Mouse (Mus musculus): ENCODE data around the gene Ripor1. TPM values are rescaled to one million over a fixed set of nuclear protein-coding genes. Genes with fewer than 3 reads are reported as not detected.
"Not testable (repeated sequence)": the region's sequence is repeated elsewhere in the genome, so short reads cannot be mapped to it uniquely, and the experiment has no call there.

Gene Ripor1
- total RNA-seq, 2 experiments from 2014 or later: 88.7 to 94.8 TPM

DNA sequence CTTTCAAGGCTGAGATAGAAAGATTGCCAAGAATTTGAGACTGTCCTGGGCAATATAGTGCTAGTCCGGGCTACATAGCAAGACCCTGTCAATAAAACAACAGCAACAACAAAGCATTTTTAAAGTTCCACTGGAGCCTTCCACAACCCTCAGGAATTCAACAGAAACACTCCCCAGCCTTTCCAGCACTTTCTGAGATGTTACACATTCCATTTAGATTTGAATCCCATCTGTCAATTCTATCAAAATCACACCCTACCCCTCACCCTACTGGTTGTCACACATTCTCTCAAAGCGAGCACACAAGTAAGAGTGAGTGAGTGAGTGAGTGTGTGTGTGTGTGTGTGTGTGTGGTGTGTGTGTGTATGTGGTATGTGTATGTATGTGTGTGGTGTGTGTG is 12.6 kb upstream of the Ripor1 start:
- H3K27ac ChIP-seq: no peak overlapping the region
- no peak for TF ChIP-seq CTCF (conservative IDR thresholded peaks at IDR 0.05)
- no peak overlapping the region for H3K4me3 ChIP-seq
- DNase-seq (ENCODE audit: low spot score in 2 of 2): no peak

DNA sequence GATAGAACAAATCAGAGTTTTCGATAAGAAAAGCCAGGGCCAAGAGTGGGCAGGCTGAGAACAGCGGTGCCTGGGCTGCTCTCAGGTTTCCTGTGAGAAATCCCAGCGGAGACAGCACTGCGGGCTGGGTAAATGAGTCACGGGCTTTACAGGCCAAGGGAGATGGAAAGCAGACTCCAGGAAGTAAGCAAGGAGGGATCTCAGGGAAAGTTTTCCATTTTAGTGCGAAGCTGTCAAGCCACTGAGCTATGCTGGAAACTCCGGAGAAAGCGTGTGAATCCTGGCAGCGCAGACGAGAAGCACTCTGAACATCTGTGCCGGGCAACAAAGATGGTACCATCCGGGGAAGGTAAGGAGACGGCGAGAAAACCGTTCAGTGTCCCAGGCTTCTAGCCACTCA is 11.2 kb upstream of the Ripor1 start:
- TF ChIP-seq CTCF (conservative IDR thresholded peaks at IDR 0.05): no peak
- Histone ChIP-seq H3K4me3 (no peak overlapping the region), H3K27ac (no peak overlapping the region)
- no peak for DNase-seq (ENCODE audit: low spot score in 2 of 2)

DNA sequence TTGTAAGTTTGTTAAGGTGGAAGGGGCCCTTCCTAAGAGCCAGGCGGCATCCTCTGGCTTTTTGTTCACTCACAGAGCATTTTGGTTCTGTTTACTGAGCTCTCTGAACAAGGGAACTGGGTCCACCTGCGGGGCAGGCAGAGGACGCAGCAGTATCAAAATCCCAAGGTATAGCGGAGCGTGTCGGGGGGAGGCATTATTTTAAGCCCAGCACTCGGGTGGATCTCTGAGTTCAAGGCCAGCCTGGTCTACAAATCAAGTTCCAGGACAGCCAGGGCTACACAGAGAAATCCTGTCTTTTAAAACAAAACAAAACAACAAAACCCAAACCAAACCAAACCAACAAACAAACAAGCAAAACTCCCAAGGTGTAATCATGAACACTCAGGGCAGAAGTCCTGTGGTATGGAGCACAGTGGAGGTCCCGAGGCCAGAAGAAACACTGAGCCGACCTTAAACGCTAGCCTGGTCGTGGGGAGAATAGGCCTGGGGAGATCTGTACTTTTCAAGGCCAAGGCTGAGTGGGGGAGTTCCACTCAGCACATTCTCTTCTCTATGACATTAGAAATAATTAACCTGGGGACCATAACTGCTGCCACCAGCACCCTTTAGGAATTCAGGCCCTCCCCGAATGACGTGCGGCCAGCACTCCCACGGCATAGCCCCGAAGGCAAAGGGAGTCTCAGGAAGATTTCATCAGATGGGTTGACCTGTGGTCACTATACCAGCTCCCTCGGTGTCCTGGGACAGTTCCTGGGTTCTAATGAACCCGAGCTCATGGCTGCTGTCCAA is 10.4 kb upstream of the Ripor1 start:
- Histone ChIP-seq H3K27ac (no peak overlapping the region), H3K4me3 (no peak overlapping the region)
- TF ChIP-seq CTCF (conservative IDR thresholded peaks at IDR 0.05): no peak
- DNase-seq (ENCODE audit: low spot score in 2 of 2): no peak

DNA sequence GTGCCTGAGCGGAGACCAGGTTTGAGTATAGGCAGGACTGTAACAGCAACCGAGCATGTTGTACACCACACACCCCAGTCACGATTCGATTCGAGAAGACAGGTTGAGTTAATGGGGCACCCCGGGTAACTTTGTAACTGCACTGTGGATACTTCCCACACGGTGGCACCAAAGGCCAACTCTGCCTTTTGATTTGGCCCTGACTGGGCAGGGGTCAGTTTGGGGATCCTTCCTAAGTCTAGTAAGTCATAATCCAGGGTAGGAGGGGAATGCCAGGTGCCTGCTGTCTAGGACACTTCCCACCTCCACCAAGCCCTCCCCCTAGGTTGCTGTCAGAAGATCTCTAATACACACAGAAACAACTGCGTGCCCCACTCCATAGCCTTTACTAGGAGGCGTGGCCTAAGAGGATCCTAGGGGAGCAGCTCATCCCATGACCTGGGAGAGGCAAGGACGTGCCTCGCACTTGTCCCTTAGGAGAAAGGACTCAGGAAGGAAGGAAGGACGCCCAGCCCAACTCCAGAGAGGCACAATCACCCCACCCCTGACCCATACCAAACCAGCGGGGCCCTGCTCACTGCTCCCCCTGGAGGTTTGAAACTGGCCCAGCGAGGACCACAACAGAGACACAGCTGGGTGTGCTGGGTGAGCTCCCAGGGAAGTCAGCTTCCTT is 8.6 kb upstream of the Ripor1 start:
- peak in 1 of 2 experiments; percentile 52 for DNase-seq (ENCODE audit: low spot score in 2 of 2)
- peak; percentile 76 for TF ChIP-seq CTCF (conservative IDR thresholded peaks at IDR 0.05)
- Histone ChIP-seq H3K4me3 (peak overlapping the region; percentile 33; the same call in 1 of the 2 replicates), H3K27ac (0 out of 2 replicates have a peak overlapping the region, but pooled peaks have one; percentile 5)

DNA sequence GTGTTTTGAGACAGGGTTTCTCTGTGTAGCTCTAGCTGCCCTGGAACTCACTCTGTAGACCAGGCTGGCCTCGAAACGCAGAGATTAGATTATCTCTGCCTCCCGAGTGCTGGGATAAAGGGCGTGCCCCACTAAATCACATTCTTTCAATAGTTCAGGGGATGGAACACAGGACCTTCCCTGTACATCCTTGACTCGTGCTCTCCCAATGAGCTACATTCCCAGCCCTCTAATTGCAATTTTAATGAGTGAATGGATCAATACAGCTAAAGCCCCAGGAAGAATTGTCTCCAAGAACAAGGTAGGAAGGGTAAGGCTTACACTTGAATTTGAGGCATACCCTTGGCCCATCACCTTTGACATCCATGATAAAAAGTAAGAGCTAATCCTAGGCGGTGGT is 6.3 kb upstream of the Ripor1 start:
- H3K4me3 ChIP-seq: no peak overlapping the region
- no peak overlapping the region for H3K27ac ChIP-seq
- TF ChIP-seq CTCF (conservative IDR thresholded peaks at IDR 0.05): no peak
- DNase-seq (ENCODE audit: low spot score in 2 of 2): no peak

DNA sequence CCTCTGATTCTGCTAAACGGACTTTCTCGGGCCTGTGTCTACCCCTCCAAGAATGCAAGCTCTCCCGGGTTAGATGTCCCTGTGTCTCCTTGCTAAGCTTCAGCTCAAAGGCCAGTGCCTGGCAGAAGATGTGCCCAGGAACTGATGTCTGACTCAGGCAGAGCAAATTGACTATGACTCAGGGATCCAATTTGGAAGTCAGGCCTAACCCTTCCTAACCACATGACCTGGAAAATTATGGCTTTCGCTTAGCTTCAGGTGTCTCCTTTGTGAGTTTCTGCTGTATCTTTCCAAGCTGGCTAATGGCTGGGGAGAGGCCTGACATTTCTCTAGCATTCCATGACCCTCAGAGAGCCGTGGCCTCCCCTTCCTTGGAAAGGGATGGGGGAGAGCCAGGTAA is 3.8 kb upstream of the Ripor1 start:
- no peak for DNase-seq (ENCODE audit: low spot score in 2 of 2)
- no peak for TF ChIP-seq CTCF (conservative IDR thresholded peaks at IDR 0.05)
- no peak overlapping the region for H3K27ac ChIP-seq
- H3K4me3 ChIP-seq: no peak overlapping the region

DNA sequence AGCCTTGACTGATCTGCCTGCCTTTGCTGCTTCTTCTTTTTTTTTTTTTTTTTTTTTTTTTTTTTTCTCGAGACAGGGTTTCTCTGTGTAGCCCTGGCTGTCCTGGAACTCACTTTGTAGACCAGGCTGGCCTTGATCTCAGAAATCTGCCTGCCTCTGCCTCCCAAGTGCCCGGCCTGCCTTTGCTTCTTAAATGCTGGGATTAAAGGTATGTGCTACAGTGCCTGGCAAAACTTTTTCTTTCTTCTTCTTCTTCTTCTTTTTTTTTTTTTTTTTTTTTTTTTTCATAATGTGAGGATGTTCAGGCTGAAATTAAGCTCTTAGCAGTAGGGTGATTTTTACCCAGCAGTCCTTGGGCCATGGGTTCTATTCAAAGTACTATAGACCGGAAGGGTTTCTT is 2.5 kb upstream of the Ripor1 start:
- not testable (repeated sequence) for DNase-seq (ENCODE audit: low spot score in 2 of 2); H3K4me3 ChIP-seq; H3K27ac ChIP-seq

DNA sequence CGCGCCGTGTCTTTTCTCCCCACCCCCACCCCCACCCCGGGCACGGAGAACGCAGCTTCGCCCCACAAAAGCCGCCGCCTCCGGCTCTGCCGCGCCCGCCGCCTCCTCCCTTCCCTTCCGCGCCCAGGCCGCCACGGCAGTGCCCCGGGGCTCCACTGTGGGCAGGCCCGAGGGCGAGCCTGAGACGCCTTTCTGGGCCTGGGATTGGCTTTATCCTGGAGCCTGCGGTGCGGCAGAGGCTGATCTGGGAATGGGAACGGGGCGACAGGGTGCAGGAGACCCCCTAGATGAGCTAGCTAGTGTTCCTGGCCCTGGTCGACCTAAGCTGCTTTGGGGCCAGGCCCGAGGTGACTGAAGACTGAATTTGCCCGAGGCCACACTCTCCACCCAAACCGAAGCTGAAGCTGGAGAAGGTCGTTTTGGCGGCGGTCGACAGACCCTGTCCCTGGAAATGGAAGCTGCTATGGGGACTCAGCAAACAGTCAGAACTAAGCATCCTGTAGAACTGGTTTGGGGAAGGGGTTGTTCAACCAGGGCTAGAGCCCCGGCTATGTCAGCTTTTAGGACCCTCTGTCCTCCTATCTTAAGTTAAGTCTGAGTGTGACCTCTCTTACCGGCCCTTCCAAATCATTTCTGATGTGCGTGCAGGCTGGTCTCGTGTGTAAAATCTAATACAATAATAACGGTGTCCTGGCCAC is 585 bp downstream of the Ripor1 start:
- Histone ChIP-seq H3K27ac (peak overlapping the region; percentile 96), H3K4me3 (peak overlapping the region; percentile 93)
- no peak for DNase-seq (ENCODE audit: low spot score in 2 of 2)
- no peak for TF ChIP-seq CTCF (conservative IDR thresholded peaks at IDR 0.05)

DNA sequence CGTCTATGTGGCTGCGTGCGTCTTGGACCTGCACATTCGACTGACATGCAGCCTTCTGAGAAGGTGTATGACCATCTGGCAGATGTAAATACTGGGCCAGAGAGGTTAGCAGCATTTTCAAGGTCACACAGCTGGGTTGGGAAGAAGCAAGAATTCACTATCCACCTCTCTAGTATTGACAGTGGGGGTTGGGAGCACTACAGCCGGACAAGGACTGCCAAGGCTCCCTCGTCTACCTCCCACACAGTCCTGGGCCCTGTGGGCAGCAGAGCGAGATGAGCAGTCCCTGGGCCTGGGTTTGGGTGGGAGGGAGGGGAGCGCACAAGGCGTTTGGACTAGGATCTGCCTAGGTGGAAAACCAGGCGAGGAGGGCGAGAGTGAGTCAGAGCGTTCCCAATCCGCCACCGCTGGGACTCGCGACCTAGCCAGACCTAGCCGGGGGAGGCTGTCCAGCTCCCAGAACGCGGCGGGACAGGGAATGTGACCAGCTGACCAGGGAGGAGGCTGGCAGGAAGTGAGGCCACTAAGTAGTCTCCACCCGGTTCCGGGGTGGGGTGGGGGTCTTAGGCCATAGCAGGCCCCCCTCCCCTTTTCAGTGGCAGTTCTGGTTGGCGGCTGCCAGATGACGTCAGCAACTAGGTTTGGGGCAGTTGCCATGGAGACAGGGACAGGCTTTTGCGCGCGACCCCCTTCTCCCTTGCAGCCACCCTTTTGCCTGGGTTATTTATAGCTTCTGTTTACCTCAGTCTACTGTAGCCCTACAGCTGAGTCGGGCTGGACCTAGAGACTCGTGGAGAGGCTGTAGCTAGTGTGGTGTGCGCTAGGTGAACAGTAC is 1.4 kb downstream of the Ripor1 start:
- TF ChIP-seq CTCF (conservative IDR thresholded peaks at IDR 0.05): no peak
- Histone ChIP-seq H3K4me3 (peak overlapping the region; percentile 93), H3K27ac (peak overlapping the region; percentile 96)
- peak; percentile 82 to 87 for DNase-seq (ENCODE audit: low spot score in 2 of 2)

DNA sequence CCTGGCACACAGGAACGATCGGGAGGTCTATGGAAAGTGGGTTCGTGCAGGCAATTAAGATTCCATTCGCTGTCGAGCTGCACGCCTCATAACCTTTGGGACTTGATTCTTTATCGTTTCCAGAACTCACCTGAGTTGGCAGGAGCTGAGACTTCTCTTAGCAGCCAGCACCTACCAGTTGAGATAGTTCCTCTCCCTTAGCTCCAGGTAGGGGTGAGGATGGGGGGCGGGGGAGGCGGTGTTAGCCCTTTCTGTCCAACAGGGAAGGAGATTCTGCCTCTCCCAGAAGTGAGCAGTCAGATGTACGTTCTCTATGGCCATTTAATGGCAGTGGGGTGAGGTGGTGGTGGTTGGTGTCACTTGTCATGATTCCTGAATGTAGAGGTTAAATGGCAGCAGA is 2.0 kb downstream of the Ripor1 start:
- Histone ChIP-seq H3K4me3 (peak overlapping the region; percentile 93), H3K27ac (peak overlapping the region; percentile 96)
- DNase-seq (ENCODE audit: low spot score in 2 of 2): no peak
- TF ChIP-seq CTCF (conservative IDR thresholded peaks at IDR 0.05): no peak

DNA sequence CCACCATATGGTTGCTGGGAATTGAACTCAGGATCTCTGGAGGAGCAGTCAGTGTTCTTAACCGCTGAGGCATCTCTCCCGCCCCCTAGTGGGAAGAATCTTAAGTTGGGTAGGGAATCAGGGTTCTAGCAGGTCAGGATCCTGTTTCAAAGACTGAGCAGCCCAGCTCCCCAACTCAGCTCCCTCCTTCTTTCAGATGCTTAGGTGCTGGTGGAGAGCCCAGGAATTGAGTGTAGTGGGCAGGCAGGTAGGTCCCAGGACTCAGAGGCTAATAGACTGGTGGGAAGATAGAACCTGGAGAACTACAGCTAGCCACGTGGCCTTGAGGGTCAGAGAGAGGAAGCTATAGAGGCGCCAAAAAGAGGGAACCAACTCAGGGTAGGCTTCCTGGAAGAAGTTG is 2.6 kb downstream of the Ripor1 start:
- DNase-seq (ENCODE audit: low spot score in 2 of 2): peak in 1 of 2 experiments; percentile 58
- H3K4me3 ChIP-seq: no peak overlapping the region; the same call in 1 of the 2 replicates
- H3K27ac ChIP-seq: peak overlapping the region; percentile 96
- peak; percentile 76 for TF ChIP-seq CTCF (conservative IDR thresholded peaks at IDR 0.05)

DNA sequence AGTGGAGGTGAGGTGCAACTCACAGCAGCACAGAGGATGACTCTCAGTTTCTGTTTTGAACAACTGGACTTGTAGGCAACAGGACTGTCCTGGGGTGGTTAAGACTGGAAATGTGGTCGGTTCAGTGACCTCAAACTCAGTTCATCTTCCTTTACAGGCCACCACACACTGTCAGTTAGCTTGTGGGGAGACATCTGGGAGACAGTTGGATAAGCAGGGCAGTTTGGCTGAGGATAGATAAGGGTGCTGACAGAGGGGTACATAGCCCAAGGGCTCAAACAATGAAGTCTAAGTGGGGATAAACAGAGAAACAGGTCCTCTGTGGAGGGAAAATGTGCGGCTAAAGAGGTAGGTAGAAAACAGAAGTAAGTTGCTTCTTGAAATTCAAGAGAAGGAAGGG is 4.3 kb downstream of the Ripor1 start:
- no peak overlapping the region for H3K4me3 ChIP-seq
- 0 out of 2 replicates have a peak overlapping the region, but pooled peaks have one; percentile 14 for H3K27ac ChIP-seq
- DNase-seq (ENCODE audit: low spot score in 2 of 2): no peak
- TF ChIP-seq CTCF (conservative IDR thresholded peaks at IDR 0.05): no peak
